Comparison of ENCODE assay signal across 20 mouse cellular contexts in the genomic region with DNA sequence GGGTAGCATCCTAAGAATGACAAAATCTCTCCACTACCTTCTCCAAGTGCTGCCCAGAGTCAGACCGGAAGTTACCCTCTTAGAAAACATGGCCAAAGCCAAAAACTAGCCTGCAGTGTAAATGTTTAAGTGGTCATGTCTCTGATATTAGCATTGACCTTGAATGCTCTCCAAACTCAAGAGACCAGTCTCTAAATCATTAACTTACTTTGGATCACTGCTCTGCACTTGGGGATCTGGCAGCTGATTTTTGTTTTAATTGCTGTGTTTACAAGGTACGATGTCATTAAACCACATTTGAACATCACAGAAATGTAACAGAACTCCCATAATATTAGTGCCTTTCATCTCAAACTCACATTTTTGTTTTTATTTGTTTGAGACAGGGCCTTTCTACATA.
"Had no signal": no experiment of that assay in that cellular context is flagged by ENCODE, and none has a peak within 500 bp of the region (broad histone marks: within the 10 kb centered on the region; RNA-seq: fewer than 3 reads in every experiment).

No protein-coding gene starts in this region.

- H3K27me3 ChIP-seq: megakaryocyte, embryonic 14.5 days; neural tube, embryonic 12.5 days; neural tube, embryonic 15.5 days had no signal

- ATAC-seq: hindbrain, postnatal 0 days; inflammation-experienced regulatory T-cells, adult 6 months; intestine, embryonic 16.5 days had no signal

- H3K9me3 ChIP-seq: megakaryocyte, embryonic 14.5 days; midbrain, embryonic 10.5 days; neural tube, embryonic 12.5 days; neural tube, embryonic 15.5 days had no signal

- H3K4me3 ChIP-seq: layer of hippocampus, adult 2 months; megakaryocyte, embryonic 14.5 days; midbrain, embryonic 10.5 days; neural tube, embryonic 12.5 days; neural tube, embryonic 15.5 days had no signal

- H3K27ac ChIP-seq: hindbrain, embryonic 14.5 days; hindbrain, postnatal 0 days; layer of hippocampus, adult 2 months; liver, embryonic 14.5 days; midbrain, embryonic 10.5 days; neural tube, embryonic 12.5 days; neural tube, embryonic 15.5 days; stomach, postnatal 0 days had no signal

- H3K4me2 ChIP-seq: hindbrain, embryonic 14.5 days; neural tube, embryonic 12.5 days; neural tube, embryonic 15.5 days had no signal

- H3K4me1 ChIP-seq: midbrain, embryonic 10.5 days; neural tube, embryonic 12.5 days; neural tube, embryonic 15.5 days had no signal

- H3K9ac ChIP-seq: hindbrain, embryonic 14.5 days; liver, embryonic 14.5 days; neural tube, embryonic 12.5 days; neural tube, embryonic 15.5 days had no signal

- DNase-seq: layer of hippocampus, adult 9-11 months; lung, adult 2 months; midbrain, embryonic 14.5 days; right cerebral cortex, adult 18-20 months; right cerebral cortex, postnatal 14 days; right cerebral cortex, postnatal 4 days; thymus, adult 2 months; thymus, postnatal 14 days; thymus, postnatal 4 days had no signal

- H3K36me3 ChIP-seq: midbrain, embryonic 10.5 days; neural tube, embryonic 12.5 days; neural tube, embryonic 15.5 days had no signal
